Mouse (Mus musculus): ENCODE measurements around the gene Rapgef1.

Rapgef1 gene

DNA sequence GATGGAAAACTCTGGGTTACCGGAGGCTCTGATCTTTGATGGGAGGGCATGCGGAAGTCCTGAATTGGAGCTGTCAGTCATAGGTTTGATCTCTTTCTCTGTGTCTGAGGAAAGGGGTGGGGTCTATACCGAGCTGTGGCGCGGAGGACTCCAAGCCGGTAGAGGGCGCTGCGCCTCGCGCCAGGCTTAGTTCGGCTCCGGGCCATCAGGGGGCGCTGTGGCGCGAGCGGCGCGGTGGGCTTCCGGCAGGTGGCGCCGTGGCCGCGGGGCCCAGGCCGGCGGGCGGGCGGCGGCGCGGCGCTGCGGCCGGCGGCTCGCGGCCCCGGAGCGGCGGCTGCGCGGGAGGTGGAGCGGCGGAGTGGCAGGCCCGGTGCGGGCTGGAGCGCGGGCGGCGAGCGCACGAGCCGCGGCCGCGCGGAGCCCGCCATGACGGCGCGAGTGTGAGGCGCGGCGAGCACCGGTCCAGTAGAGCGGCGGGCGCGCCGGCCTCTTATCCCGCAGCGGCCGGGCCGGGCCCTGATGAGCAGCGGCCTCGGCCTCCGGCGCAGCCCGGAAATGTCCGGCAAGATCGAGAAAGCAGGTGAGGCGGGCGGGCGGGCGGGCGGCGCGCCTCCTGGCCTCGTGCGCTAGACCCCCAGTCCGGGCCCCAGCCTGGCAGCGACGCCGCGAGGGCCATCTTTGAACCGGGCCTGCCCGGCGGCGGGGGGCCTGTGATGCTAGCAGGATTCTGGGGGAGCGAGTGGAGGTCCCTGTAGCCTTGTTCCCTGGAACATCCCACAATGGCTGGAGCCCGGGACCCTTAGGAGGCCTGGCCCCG lies at the start of gene Rapgef1:
TSS of gene Rapgef1 (plus strand) at position 237 of the 817 bp plus-strand sequence.
- DNase-seq (ENCODE audit: low read depth, low spot score) = peak; percentile 86

DNA sequence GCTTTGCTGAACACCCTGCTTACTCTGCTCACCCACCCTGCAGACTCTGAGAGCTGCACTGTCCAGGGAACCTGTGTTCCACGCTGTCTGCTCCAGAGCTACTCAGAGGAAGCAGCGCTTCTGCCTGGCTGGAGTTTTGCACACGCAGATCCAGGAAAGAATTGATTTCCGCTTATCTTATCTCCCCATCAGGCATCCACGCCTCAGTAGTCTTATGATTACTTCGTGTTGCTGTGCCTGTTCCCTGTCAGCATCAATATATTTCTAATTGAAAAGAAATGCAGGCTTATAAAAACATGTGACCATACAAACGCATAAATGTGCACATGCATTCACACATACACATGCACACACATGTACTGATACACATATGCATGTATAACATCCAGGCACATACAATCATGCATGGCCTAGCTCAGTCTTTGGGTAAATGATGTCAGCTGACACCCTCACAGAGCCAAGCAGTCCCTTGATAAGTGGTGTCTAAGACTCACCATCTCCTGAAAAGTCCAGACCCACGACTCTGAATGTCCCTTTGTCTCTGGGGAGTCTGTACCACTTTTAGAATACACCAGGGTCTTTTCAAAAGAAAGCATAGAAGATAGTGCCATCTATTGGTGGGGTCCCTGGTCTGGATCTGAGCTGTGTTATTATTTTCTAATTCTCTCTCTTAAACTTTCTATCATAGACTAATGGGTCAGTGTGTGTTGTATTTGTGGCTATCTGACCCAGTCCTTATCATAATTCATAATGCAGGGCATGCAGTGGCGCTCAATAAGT lies 47.4 kb upstream of the Rapgef1 start:
- no peak for DNase-seq (ENCODE audit: low read depth, low spot score)

DNA sequence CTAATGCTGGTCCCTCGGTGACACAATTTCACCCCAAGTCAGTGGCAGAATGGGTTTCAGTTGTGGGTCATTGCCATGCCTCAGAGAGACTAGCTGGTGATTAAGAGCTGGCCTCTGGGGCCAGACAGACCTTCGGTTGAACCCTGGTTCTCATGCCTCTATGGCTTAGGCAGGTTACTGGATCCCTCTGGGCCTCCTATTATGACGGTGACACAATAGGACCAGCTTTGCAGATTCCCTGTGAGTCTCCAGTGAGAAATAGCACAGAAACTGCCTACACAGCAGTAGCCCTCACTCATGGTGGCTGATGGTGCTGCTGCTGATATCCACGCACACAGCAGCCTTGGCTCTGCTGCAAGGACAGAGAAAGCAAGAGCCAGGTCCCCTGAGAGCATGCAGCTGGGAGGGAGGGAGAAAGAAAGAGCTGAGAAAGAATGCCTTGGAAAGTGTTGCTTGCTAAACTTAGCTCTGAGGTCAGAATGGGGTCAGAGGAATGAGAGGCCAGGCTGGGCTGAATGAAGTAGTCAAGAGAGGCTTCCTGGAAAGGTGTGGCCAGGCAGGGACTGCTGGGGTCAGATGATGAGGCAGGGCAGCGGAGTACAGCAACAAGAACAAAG lies 46.6 kb upstream of the Rapgef1 start:
- peak; percentile 51 for DNase-seq (ENCODE audit: low read depth, low spot score)

DNA sequence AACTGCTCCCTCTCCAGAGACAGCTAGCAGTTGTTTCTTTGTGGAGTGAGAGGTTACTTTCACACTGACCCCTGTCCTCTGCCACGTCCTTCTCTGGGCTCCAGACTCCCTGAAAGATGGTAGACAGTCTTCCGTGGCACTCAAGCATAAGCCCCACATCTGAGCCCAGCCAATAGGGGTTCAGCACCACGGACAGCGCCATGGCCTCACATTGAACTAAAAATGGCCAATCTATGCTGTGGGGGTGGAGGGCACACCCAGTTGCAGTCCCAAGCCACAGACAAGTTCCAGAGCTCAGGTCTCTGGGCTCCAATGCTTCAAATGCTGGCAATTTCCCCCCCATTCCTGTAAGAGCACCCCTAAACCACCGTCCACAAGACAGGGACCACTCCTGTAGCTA lies 45.9 kb upstream of the Rapgef1 start:
- peak; percentile 93 for DNase-seq (ENCODE audit: low read depth, low spot score)

DNA sequence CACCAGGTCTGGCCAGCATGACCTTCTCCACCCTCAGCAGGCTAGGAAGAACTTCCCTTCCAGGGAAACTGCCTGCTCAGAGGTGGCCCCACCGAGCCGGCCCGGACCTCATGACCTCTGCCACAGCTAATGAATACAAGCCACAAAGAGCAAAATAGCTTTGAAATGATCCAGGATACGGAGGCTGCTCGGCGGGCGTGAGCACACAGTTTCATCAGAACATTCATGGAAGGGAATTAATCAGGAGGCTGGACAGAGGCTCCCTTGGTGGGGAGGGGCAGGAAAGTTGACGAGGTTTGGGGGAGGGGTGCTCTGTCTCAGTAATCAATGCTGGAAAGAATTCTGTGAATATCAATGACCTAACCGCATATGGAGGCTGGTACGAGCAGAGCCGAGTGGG lies 45.3 kb upstream of the Rapgef1 start:
- DNase-seq (ENCODE audit: low read depth, low spot score) = peak; percentile 51

DNA sequence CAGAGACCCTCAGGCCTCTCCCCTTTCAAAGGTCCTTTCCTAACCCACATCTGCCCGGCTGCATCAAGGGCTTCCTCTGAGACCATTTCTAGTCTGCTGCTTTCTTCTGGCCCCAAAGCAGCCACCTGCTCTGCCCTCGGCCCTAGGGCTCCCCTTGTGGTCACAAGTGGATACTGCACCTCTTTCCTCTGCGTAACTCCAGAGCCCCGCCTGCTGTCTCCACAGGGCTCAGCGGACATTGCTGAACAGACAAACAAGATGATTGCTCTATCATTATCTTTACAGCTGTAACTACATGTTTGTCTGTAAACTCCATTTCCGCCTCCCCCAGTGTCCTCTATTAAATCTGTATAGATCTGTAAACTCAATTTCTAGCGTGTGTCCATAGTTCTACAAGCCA lies 37.1 kb upstream of the Rapgef1 start:
- DNase-seq (ENCODE audit: low read depth, low spot score) = peak; percentile 88

DNA sequence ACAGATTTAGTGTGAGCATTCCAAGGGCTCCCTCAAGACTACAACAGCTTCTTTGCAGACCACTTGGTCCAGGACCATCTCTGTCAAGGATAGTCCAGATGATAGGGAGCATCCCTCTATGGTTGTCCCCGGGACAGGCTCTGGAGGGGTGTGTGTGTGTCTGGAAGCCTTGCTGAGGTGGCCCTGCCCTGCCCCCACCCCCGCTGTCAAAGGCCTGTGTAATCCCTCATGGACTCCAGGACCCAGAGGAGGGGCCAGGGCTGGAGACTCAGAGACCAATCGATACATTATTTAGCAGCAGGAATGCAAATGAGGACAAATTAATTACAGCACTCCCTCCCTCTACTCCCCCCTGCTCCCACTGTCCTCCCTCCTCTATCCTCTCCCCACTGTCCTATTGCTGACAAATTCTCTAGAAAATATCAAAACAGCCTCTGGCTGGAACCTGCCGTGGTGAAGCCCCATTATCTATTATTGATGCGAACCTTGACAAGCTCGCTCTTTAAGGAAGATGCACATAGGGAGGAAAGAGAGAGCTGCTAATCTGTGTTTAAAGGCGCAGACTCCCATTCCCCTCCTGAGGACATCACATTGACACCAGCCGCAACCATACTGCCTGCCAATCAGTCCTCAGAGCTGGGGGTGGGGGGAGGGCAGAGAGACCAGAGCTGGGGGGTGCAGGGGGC lies 33.4 kb upstream of the Rapgef1 start:
- DNase-seq (ENCODE audit: low read depth, low spot score) = no peak

DNA sequence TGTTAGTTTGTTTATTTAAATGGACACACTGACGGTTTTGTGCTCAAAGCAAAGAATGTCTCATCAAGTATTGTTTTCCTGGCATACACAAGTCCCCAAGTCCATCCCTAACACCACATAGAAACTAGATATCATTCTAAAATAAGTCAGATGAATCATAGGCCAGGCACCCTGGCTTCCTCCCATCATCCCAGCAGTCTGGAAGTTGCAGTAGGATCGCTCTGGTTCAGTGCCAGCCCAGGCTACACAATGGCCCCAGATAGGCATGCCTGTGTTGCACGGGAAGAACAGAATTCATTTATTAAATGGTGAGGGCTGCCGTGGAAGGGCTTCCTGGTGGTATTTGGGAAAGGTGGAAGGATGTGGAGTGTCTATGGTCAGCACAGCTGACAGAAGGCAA lies 31.5 kb upstream of the Rapgef1 start:
- no peak for DNase-seq (ENCODE audit: low read depth, low spot score)

DNA sequence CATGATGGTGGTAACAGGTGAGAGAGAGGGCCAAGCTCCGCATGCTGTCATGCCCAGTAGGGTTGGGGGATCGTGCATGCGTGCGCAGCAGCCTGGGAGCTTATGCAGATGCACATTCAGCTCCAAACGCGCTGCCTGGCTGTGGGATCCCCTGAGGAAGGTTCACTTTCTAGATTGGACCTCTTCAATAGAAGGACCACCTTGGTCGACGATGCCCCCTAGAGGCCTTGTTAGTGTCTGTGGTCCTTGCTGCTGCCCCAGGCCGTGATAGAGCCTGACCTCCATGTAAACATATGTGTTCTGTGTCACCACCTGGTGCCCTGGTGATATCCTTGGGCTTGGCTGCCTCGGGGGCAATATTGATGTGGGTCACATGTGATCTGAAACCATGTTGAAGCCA lies 30.3 kb upstream of the Rapgef1 start:
- peak; percentile 41 for DNase-seq (ENCODE audit: low read depth, low spot score)

DNA sequence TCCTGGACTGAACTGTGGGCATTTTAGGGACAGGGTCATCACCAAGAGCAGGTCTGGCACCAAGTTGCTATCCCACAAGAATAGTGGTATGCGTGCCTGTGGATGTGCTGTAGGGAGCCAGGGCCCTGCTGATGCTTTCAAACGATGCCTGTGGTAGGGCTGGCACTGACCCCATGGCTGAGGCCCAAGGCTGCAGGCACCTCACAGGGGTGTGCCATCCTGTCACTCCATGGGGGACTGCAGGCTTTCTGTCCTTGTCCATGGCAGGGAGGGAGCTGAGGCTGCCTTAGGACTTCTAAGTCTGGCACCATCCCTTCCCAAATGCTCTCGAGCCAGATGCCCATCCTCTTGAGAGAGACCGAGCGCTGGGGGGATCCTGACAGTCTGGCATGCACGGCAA lies 27.9 kb upstream of the Rapgef1 start:
- DNase-seq (ENCODE audit: low read depth, low spot score) = no peak

DNA sequence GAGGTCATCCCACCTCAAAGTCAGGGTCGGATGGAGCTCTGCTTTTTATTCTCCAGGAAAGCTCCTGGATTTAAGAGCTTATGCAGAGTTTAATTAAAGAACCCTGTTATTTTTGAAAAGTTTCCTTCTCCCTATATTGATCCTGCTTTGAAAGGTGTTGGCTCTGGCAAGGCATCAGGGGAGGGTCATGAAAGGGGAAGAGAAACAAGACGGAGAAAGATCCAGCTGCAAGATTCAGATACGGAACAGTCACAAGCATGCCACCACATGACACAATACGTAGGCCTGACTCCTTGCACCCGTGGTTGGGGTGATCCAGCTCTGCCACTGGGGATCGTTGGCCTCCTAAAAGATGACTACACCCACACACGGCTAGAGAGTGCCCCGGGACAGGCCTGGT lies 27.0 kb upstream of the Rapgef1 start:
- no peak for DNase-seq (ENCODE audit: low read depth, low spot score)

DNA sequence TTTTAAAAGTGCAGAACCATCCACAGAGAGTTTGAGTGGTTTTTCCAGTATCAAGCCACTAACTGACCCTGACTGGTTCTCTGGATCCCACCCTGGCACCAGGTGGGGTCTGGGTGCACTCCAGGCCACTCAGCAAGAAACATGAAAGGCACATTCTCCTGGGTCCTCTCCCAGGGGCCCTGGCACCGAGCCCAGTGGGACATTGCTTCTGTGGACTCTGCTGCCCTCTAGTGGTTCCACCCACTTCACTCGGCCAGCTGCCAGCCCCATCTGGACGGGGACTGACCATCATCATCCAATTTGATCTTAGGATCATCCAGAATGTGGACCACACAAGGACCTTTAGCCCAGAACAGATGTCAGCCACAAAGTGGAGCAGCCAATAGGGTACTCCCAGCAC lies 15.6 kb upstream of the Rapgef1 start:
- DNase-seq (ENCODE audit: low read depth, low spot score) = peak; percentile 79

DNA sequence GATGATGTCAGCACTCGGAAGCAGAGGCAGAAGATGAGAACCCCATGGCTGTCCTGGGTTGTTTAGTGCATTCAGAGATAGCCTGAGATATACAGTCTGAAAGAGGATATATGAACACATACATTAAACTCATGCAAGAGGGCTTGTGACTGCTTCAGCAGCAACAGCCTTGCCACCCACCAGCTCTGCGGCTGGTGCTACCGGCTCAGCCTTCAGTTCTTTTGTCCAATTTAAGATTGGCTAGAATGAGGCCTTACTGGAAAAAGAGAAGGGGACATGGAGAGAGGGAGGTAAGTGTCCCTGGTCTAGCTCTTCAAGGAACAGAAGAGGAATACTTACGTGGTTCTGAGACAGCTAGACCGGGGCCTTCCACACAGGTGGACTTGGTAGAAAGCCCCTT lies 13.9 kb upstream of the Rapgef1 start:
- DNase-seq (ENCODE audit: low read depth, low spot score) = no peak

DNA sequence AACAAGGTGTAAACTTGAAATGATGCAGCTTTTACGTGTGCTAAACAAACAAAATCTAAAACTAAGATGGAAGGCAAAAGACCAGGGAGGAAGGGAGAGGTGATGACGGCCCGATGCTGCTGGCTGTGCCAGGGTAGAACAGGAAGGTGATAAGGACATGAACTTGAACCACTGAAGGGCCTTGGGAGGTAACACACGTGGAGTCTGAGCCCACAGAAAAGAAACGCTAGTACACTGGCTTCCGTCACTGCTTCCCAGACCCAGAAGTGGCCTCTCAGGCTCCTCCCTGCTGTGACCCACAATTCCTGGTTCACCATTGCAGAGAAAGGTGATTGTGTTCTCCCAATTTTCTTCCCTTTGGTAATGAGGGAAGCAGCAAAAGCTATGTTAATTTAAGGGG lies 13.1 kb upstream of the Rapgef1 start:
- no peak for DNase-seq (ENCODE audit: low read depth, low spot score)

DNA sequence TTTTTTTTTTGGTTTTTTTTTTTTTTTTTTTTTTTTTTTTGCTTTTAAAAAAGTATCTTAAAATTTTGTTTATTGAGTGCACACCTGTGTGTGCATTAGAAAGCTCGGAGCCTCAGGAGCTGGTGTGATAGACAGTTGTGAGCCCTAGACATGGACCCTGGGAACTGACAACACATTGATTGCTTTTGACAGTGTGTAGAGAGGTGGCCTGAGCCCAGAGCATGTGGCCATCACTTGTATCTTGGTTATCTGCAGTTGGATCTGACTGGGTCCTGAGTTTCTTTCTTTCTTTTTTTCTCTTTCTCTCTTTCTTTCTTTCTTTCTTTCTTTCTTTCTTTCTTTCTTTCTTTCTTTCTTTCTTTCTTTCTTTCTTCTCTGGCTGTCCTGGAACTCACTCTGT lies 2.2 kb upstream of the Rapgef1 start:
- DNase-seq (ENCODE audit: low read depth, low spot score) = no peak

DNA sequence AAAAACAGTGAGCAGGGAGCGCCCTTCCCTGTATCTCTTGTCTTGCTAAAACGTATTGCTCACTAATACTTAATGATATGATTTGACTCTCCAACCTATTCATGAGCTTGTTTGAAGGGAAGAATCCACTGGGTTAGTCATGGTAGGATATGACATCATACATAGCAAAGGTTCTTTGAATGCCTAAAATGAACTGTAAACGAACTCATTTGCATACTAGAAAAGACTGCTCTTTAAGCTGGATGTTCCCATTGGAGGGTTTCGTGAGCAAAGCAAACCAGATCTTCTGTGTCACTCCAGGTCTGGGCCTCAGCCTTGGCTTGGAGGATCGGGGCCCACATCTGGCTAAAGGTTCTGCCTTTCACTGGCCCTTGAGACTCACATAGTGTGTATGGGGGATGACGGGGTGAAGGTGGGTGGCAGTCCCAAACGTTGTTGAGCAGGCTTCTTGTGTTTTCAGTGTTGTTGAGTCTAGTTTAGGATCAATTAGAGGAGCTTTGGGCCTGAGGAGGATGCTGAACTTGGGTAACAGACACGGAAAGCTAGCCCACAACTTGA lies 515 bp upstream of the Rapgef1 start:
- no peak for DNase-seq (ENCODE audit: low read depth, low spot score)

DNA sequence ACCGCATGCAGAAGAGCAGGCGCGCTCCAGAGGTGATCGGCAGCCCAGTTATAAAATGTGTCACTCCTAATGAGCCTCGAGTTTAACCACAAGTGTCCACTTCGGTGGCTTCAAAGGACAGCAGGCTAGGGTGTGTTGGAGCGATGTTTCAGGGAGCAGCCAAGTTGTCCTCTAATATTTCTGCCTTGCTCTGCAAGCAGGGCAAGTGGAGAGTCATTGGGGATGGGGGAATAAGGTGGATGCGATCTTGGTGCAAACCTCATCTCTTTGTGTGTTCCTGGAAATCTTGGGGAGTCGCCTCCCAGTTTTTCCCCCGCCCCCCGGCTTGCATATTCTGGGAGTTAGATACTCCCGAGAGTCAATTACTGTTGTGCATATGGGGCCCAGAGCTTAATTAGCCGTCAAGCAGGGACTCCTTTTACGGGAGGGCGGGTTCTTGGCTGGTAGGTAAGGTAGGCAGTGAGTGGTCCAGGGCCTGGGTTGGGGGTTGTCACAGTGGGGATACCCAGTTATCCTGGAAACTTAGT lies 844 bp downstream of the Rapgef1 start:
- DNase-seq (ENCODE audit: low read depth, low spot score) = no peak

DNA sequence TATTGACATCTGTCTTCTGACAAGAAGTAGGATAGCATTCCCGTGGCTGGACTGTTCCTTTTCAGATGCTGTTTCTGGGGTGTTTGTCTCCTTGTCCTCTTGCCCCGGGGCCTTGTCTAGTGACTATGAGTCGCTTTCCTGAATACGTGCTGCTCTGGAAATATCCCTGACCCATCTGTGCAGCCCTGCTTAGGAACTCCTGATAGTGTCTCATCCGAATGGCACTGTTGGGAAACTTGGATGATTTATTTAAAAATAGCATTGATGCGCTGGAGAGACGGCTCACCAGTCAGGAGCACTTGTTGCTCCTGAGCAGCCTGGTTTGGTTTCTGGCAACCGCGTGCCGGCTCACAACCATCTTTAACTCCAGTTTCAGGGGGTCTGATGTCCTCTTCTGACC lies 1.6 kb downstream of the Rapgef1 start:
- DNase-seq (ENCODE audit: low read depth, low spot score) = no peak

DNA sequence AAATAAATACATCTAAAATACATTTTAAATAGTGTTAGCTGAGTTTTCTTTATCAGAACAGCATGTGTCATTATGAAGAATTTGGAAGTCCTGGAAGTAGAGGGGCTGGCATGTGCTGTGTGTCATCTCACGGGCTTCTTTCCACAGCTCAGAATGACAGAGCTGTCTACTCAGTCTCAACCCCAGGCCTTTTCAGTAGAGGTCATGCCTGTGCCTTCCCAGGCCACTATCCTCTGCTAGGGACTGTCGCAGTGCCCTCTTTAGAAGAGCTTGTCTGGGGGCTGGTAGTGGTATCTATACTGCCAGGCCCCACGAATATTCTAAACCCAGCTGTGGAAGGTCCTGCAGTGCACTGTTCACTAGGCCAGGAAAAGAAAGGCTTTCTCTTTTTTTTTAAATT lies 2.1 kb downstream of the Rapgef1 start:
- no peak for DNase-seq (ENCODE audit: low read depth, low spot score)

DNA sequence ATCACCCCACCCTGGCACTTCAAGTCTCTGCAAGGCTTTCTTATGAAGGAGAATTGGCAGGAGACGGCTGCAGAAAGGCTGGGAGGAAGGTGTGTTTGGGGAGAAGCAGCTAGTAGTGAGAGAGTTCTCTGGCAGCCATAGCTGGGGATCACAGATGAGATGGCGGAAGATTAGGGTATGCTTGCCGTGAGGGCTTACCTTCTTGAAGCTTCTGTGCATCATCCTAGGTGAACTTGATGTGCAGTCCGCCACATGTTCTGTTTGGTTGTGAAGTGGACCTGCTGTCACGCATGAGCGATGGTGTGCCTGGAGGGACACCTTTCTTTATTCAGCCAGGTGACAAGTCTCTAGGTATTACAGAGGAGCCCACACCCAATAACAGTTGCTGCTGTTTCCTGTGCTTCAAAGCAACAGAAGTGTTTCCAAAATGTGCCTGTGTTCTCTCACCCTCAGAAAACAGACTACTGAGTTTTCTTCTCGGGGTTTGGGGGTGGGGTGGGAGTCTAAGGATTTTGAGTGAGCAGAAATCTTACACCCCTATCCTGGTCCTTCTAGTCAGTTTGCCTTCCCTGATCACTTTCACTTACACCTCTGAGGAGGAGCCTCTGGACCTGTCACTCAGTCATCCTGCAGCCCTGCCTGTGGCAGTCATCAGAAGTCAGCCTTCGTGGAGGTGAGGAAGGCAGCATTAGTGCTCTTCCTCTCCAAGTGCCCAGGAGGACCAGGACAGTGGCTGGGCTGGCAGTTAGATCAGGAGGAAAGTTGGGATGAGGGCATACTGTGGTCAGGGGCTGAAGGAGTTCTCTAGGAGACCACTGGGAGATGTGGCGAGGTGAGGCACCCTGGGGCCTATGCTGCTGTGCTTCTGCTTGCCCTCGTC lies 2.8 kb downstream of the Rapgef1 start:
- no peak for DNase-seq (ENCODE audit: low read depth, low spot score)

Data from mesoderm, embryonic 11.5 days (tissue).